Mouse (Mus musculus) embryonic facial prominence, embryonic 14.5 days (tissue): ENCODE results near the gene Serf2. TPM values are rescaled to one million over a fixed set of nuclear protein-coding genes. Genes with fewer than 3 reads are reported as not detected.
A peak's percentile ranks its signal among the peaks of the same experiment; 100 is the strongest.

Experiments used
- ATAC-seq: fragments of 200-750 bp; cut with Nextera tagmentation; 2 replicates; pipeline ENCODE4 v1.8.0; 2017; ENCODE audit warnings: low read depth, moderate number of reproducible peaks, moderate TSS enrichment
- DNase-seq: peaks from one replicate; pipeline ENCODE4 v3.0.0-alpha.2; 2015; ENCODE audit warnings: low spot score
- H3K27ac ChIP-seq: fragments of 300-500 bp; sonication (generic); replicated peaks from 2 replicates; pipeline ENCODE4 v1.5.1; 2014; ENCODE audit warnings: low read depth, mild to moderate bottlenecking, low read length, moderate library complexity
- H3K27me3 ChIP-seq: fragments of 300-500 bp; sonication (generic); replicated peaks from 2 replicates; pipeline ENCODE4 v1.6.1; 2014; ENCODE audit warnings: low read length; ENCODE audit not compliant: control insufficient read depth, insufficient read depth
- H3K36me3 ChIP-seq: fragments of 300-500 bp; sonication (generic); 2 replicates; pipeline ENCODE4 v1.6.1; 2014; ENCODE audit warnings: low read length, mixed read lengths; ENCODE audit not compliant: control insufficient read depth, insufficient read depth
- H3K4me1 ChIP-seq: fragments of 300-500 bp; sonication (generic); 2 replicates; pipeline ENCODE4 v1.6.1; 2014; ENCODE audit warnings: antibody characterized with exemption, low read length; ENCODE audit not compliant: control insufficient read depth, insufficient read depth
- H3K4me2 ChIP-seq: fragments of 300-500 bp; sonication (generic); 2 replicates; pipeline ENCODE4 v1.6.1; 2014; ENCODE audit warnings: low read depth, mild to moderate bottlenecking, low read length, moderate library complexity, mixed read lengths
- H3K4me3 ChIP-seq: fragments of 300-500 bp; sonication (generic); 2 replicates; pipeline ENCODE4 v1.5.1; 2014; ENCODE audit warnings: low read depth, mild to moderate bottlenecking, low read length
- H3K9ac ChIP-seq: fragments of 300-500 bp; sonication (generic); 2 replicates; pipeline ENCODE4 v1.6.1; 2014; ENCODE audit warnings: low read depth, mild to moderate bottlenecking, low read length, moderate library complexity, mixed read lengths
- H3K9me3 ChIP-seq: fragments of 300-500 bp; sonication (generic); 2 replicates; pipeline ENCODE4 v1.6.1; 2016; ENCODE audit warnings: low read length; ENCODE audit not compliant: control insufficient read depth
- WGBS: fragments of 180-500 bp; shearing (Covaris S2); extraction: QIAGEN DNeasy Blood & Tissue Kit; methylation state at CpG from one replicate; pipeline ENCODE4 v1.1.7; 2014; 5-methylcytosine and 5-hydroxymethylcytosine counted together
- polyA plus RNA-seq: library from polyadenylated mRNA; unstranded; fragments of >200 nt; fragmentation: Nextera tagmentation; extraction: Ambion mirVana; gene quantifications from 2 replicates; pipeline ENCODE4 v1.2.1, GENCODE M21; 2014

Gene Serf2
- polyA plus RNA-seq = 639 and 673 TPM in 2 replicates

DNA sequence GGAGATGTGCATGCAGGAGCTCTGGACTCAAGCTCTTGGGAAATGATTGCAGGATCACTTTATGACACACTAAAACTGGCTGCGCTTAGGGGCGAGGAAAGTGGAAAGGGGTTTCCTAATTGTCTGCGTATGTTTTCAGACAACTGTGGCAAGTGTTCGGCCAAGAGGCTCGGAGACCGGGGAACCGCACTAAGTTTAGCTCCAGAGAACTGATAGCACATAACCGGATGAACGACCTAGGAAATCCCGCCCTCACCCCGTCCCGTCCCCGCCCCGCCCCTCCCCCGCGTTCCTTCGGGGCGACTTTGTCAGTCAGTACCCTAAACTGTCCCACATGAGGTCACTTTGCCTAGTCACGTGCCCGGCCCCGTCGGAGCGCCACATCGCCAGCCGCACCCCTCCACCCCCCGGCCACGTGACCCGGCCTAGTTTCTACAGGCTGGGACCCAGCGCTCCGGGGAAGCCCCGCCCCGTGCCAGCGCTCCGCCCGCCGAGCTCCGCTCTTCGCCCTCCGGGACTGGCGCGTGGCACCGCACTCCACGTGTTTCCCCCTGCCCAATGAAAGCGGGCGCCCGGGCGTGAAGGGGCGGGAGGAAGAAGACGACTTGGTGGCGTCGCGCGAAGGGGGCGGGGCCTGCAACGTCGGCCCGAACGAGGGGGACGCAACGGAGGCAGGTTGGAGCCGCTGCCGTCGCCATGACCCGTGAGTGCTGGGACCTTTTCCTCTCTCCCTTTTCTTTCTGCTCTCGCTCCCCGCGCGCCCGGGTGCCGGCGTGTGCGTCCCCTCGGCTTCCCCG is at the start of gene Serf2:
Gene Serf2 (plus strand): TSS at position 457 of the 797 bp plus-strand sequence.
- ATAC-seq = peak; percentile 97
- DNase-seq = peak; percentile 99
- Histone ChIP-seq H3K4me1 (peaks cover 8% of the 10 kb centered on the region; the same call in 1 of the 2 replicates), H3K4me2 (peak within 1 kb of the TSS; percentile 82), H3K36me3 (peaks cover 28% of the 10 kb centered on the region), H3K9me3 (no peaks in the 10 kb centered on the region), H3K27me3 (no peaks in the 10 kb centered on the region), H3K9ac (peak within 1 kb of the TSS; percentile 97), H3K27ac (peak within 1 kb of the TSS; percentile 98), H3K4me3 (peak within 1 kb of the TSS; percentile 98)
- WGBS = under 1% methylated on average over 40 of the region's 74 CpGs

- Histone ChIP-seq H3K36me3 (no peaks in the 10 kb centered on the region), H3K9me3 (0 out of 2 replicates have a peak, but pooled peaks cover 1% of the 10 kb centered on the region), H3K4me1 (no peaks in the 10 kb centered on the region), H3K4me3 (no peak overlapping the region), H3K27ac (no peak overlapping the region), H3K27me3 (no peaks in the 10 kb centered on the region), H3K4me2 (no peak overlapping the region), H3K9ac (no peak overlapping the region)
- ATAC-seq (no peak), DNase-seq (peak; percentile 20)
Measured at GRCm38 (mm10) chr2:121403296-121403695, 45.7 kb upstream of the Serf2 start.

DNA sequence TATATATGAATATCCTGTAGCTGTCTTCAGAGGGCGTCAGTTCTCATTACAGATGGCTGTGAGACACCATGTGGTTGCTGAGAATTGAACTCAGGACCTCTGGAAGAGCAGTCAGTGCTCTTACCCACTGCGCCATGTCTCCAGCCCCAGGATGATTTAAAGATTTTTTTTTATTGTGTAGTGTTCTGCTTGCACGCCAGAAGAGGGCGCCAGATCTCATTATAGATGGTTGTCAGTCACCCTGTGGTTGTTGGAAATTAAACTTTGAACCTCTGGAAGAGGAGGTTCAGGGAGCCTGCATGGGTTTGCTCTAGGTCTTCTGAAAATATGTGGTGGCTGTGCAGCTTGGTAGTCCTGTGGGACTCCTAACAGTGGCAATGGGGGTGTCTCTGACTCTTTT is 40.8 kb upstream of the Serf2 start:
- peaks cover 3% of the 10 kb centered on the region; the same call in 1 of the 2 replicates for H3K4me1 ChIP-seq
- 36% methylated on average over 4 of the region's 4 CpGs for WGBS
- ATAC-seq (no peak), DNase-seq (no peak)
- H3K27ac ChIP-seq = no peak overlapping the region
- 0 out of 2 replicates have a peak, but pooled peaks cover 4% of the 10 kb centered on the region for H3K9me3 ChIP-seq
- H3K4me3 ChIP-seq = no peak overlapping the region
- no peaks in the 10 kb centered on the region for H3K36me3 ChIP-seq
- no peaks in the 10 kb centered on the region for H3K27me3 ChIP-seq
- no peak overlapping the region for H3K4me2 ChIP-seq
- no peak overlapping the region for H3K9ac ChIP-seq

GRCm38 (mm10) chr2:121412843-121413386 is 36.1 kb upstream of the Serf2 start:
- peak overlapping the region; percentile 98 for H3K27ac ChIP-seq
- H3K9me3 ChIP-seq = 0 out of 2 replicates have a peak, but pooled peaks cover 4% of the 10 kb centered on the region
- no peaks in the 10 kb centered on the region for H3K27me3 ChIP-seq
- H3K9ac ChIP-seq = peak overlapping the region; percentile 99
- peak; percentile 32 for DNase-seq
- ATAC-seq = no peak
- peaks cover 9% of the 10 kb centered on the region for H3K36me3 ChIP-seq
- 5% methylated on average over 4 of the region's 4 CpGs for WGBS
- H3K4me3 ChIP-seq = peak overlapping the region; percentile 88
- peaks cover 15% of the 10 kb centered on the region for H3K4me1 ChIP-seq
- peak overlapping the region; percentile 74 for H3K4me2 ChIP-seq

GRCm38 (mm10) chr2:121413387-121414042 is 35.5 kb upstream of the Serf2 start, which contains the start of the genes Pdia3 and Catsper2:
Pdia3 (plus strand) TSS chr2:121413775.
Catsper2 (minus strand) TSS chr2:121413792.
- DNase-seq (peak; percentile 99), ATAC-seq (peak; percentile 99)
- under 1% methylated on average over 21 of the region's 68 CpGs for WGBS
- Histone ChIP-seq H3K9me3 (0 out of 2 replicates have a peak, but pooled peaks cover under 1% of the 10 kb centered on the region), H3K9ac (peak within 1 kb of the TSS; percentile 99), H3K36me3 (peaks cover 15% of the 10 kb centered on the region), H3K4me2 (peak within 1 kb of the TSS; percentile 74), H3K4me3 (peak within 1 kb of the TSS; percentile 88), H3K4me1 (peaks cover 15% of the 10 kb centered on the region), H3K27ac (peak within 1 kb of the TSS; percentile 98), H3K27me3 (no peaks in the 10 kb centered on the region)

- Histone ChIP-seq H3K4me3 (peak overlapping the region; percentile 88), H3K4me1 (peaks cover 15% of the 10 kb centered on the region), H3K9ac (peak overlapping the region; percentile 99), H3K9me3 (no peaks in the 10 kb centered on the region), H3K27ac (peak overlapping the region; percentile 98), H3K4me2 (peak overlapping the region; percentile 74), H3K27me3 (no peaks in the 10 kb centered on the region), H3K36me3 (peaks cover 22% of the 10 kb centered on the region)
- peak; percentile 55 for DNase-seq
- ATAC-seq = peak; percentile 24
- WGBS = under 1% methylated on average over 22 of the region's 32 CpGs
Measured at GRCm38 (mm10) chr2:121414139-121414685, 34.8 kb upstream of the Serf2 start.

DNA sequence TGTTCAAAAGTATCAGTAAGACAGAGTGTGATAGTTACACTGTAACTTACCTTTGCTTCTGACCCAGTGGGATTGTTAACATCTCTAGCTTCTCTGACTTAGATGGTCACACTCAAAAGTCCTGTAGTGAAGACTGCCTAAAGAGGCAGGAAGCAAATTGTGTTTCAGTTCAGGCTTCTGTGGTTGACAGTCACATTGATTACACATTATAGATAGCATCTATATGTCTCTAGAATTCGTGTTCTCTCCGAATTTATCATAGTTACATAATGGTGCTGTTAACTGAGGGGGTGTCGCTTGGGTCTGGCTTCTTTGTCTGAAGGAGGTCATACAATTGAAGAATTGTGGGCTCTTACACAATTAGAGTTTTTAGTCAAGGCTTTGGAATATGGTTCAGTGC is 33.9 kb upstream of the Serf2 start:
- H3K27me3 ChIP-seq = no peaks in the 10 kb centered on the region
- no peak overlapping the region for H3K27ac ChIP-seq
- peaks cover 27% of the 10 kb centered on the region for H3K36me3 ChIP-seq
- ATAC-seq (no peak), DNase-seq (no peak)
- H3K9me3 ChIP-seq = no peaks in the 10 kb centered on the region
- peak overlapping the region; percentile 74 for H3K4me2 ChIP-seq
- peak overlapping the region; percentile 88 for H3K4me3 ChIP-seq
- WGBS = 50% methylated on average over 3 of the region's 3 CpGs
- H3K4me1 ChIP-seq = peaks cover 15% of the 10 kb centered on the region
- peak overlapping the region; percentile 99 for H3K9ac ChIP-seq

GRCm38 (mm10) chr2:121415591-121415990 is 33.4 kb upstream of the Serf2 start:
- Histone ChIP-seq H3K4me2 (peak overlapping the region; percentile 74), H3K9me3 (no peaks in the 10 kb centered on the region), H3K36me3 (peaks cover 27% of the 10 kb centered on the region), H3K9ac (peak overlapping the region; percentile 99), H3K4me3 (peak overlapping the region; percentile 88), H3K27me3 (no peaks in the 10 kb centered on the region), H3K27ac (no peak overlapping the region), H3K4me1 (peaks cover 15% of the 10 kb centered on the region)
- ATAC-seq (no peak), DNase-seq (no peak)
- 75% methylated on average over 3 of the region's 3 CpGs for WGBS
